8 mouse cellular contexts compared by ENCODE assay signal in the genomic region with DNA sequence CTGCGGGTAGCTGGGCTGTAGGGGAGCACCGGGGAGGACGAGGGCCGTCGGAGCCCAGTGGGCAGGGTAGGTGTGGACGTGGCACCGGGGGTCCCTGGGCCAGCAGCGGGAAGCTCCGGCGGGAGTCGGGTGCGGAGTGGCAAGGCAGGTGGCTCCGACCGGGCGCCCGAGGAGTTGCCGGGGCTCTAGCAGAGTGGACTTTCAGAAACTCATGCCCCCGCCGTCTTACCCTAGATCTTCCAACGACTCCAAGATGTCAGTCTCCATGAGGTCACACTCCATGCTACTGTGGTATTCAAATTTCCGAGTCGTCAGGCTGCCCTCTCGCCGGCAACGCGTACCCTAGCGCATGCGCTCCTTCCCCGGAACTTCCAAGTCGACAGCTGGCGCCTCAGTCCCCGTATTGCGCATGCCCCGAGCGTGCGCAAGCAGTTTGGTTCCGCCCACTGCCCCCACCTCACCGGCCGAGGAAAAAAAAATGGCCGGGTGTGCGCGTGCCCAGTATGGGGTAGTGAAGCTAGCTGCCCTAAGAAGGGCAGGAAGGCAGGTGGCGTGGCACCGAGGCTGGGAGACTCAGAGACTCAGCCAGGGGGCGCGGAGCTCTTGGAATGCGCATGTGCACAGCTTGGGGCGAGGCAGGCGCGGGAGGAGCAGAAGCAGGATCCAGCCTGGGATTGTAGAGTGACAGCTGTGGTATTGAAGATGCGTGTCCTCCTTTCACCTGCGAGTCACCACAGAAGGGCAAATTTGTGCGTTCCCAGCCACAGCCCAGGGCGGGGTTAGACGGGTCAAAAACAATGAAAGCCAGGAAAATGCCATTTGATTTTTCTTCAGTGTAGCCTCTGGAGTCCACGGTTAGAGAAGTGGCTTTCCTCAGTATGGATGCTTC. TPM values are rescaled to one million over a fixed set of nuclear protein-coding genes. Genes with fewer than 3 reads are reported as not detected.
DNase-seq lines count a peak whose midpoint lies in the region; ATAC-seq and TF ChIP-seq lines count a peak whose summit lies in the region.

A gene (minus strand): TSS at position 435 of the 889 bp plus-strand sequence.

- ATAC-seq in heart, embryonic 11.5 days (replicated peaks; ENCODE audit: insufficient number of reproducible peaks, low FRiP score, low TSS enrichment) = peak; percentile 99
- ATAC-seq in kidney, embryonic 16.5 days (ENCODE audit: low FRiP score, low TSS enrichment) = peak; percentile 99

- WGBS in heart, embryonic 11.5 days (ENCODE audit: insufficient replicate concordance) = 1% methylated on average over 56 of the region's 56 CpGs
- under 1% methylated on average over 56 of the region's 56 CpGs for WGBS in kidney, embryonic 16.5 days
- WGBS in liver, adult 2 months = under 1% methylated on average over 56 of the region's 56 CpGs

- H3K4me1 ChIP-seq in erythroblast, embryonic 14.5 days (ENCODE audit: control insufficient read depth) = peaks cover 24% of the 10 kb centered on the region
- peaks cover 5% of the 10 kb centered on the region; the same call in 1 of the 2 replicates for H3K4me1 ChIP-seq in heart, embryonic 11.5 days (ENCODE audit: control insufficient read depth, insufficient read depth, low read length)
- peaks cover 7% of the 10 kb centered on the region; the same call in 1 of the 2 replicates for H3K4me1 ChIP-seq in kidney, embryonic 16.5 days (ENCODE audit: insufficient read depth, low read length)
- H3K4me1 ChIP-seq in liver, adult 2 months (ENCODE audit: control insufficient read depth, insufficient read depth, low read length) = peaks cover 3% of the 10 kb centered on the region

- H3K36me3 ChIP-seq in C2C12 (ENCODE audit: control insufficient read depth, insufficient read depth) (peaks cover 11% of the 10 kb centered on the region), myocyte (ENCODE audit: control insufficient read depth, insufficient read depth) (peaks cover 4% of the 10 kb centered on the region)
- peaks cover 16% of the 10 kb centered on the region for H3K36me3 ChIP-seq in erythroblast, embryonic 14.5 days (ENCODE audit: control insufficient read depth)
- H3K36me3 ChIP-seq in heart, embryonic 11.5 days (ENCODE audit: control insufficient read depth, insufficient read depth, low read length) = peaks cover 8% of the 10 kb centered on the region; the same call in 1 of the 2 replicates
- peaks cover 9% of the 10 kb centered on the region; the same call in 1 of the 2 replicates for H3K36me3 ChIP-seq in kidney, embryonic 16.5 days (ENCODE audit: insufficient read depth, low read length)
- peaks cover 6% of the 10 kb centered on the region; the same call in 1 of the 2 replicates for H3K36me3 ChIP-seq in liver, adult 2 months (ENCODE audit: control insufficient read depth, insufficient read depth, low read length)
- H3K36me3 ChIP-seq in splenic B cell, adult 2 months (ENCODE audit: control insufficient read depth, insufficient read depth, low read length, poor library complexity, severe bottlenecking) = peaks cover 3% of the 10 kb centered on the region

- H3K9ac ChIP-seq in heart, embryonic 11.5 days (ENCODE audit: low read depth, low read length) = peak within 1 kb of the TSS; percentile 89
- H3K9ac ChIP-seq in kidney, embryonic 16.5 days (replicated peaks; ENCODE audit: low read length) = peak within 1 kb of the TSS; percentile 82
- H3K9ac ChIP-seq in liver, adult 2 months (ENCODE audit: low read depth, low read length) = peak within 1 kb of the TSS; percentile 91

- H3K4me3 ChIP-seq in C2C12 (ENCODE audit: insufficient read depth, poor library complexity, severe bottlenecking) = peak within 1 kb of the TSS; percentile 85
- peak within 1 kb of the TSS; percentile 96 for H3K4me3 ChIP-seq in erythroblast, embryonic 14.5 days (replicated peaks)
- H3K4me3 ChIP-seq in heart, embryonic 11.5 days (ENCODE audit: low read depth, low read length) = peak within 1 kb of the TSS; percentile 91
- peak within 1 kb of the TSS; percentile 90 for H3K4me3 ChIP-seq in kidney, embryonic 16.5 days (ENCODE audit: low read length)
- peak within 1 kb of the TSS; percentile 90 for H3K4me3 ChIP-seq in liver, adult 2 months (ENCODE audit: insufficient read depth, low read depth, low read length)
- peak within 1 kb of the TSS; percentile 70 for H3K4me3 ChIP-seq in myocyte

- peaks cover 48% of the 10 kb centered on the region for H3K79me2 ChIP-seq in C2C12 (ENCODE audit: control insufficient read depth, insufficient read depth)
- peaks cover 17% of the 10 kb centered on the region; the same call in 1 of the 2 replicates for H3K79me2 ChIP-seq in liver, adult 2 months (ENCODE audit: control insufficient read depth, insufficient read depth, low read length)
- peaks cover 46% of the 10 kb centered on the region for H3K79me2 ChIP-seq in myocyte (ENCODE audit: control insufficient read depth, insufficient read depth)

- H3K9me3 ChIP-seq in erythroblast, embryonic 14.5 days (ENCODE audit: control insufficient read depth, low read length) = no peaks in the 10 kb centered on the region
- no peaks in the 10 kb centered on the region for H3K9me3 ChIP-seq in heart, embryonic 11.5 days (replicated peaks; ENCODE audit: control insufficient read depth, low read length)
- no peaks in the 10 kb centered on the region for H3K9me3 ChIP-seq in kidney, embryonic 16.5 days (ENCODE audit: low read length)

- peak; percentile 68; the same call in 1 of the 2 replicates for TF ChIP-seq POLR2A in brain, embryonic 14.5 days (IDR thresholded peaks at IDR 0.05; ENCODE audit: borderline replicate concordance, extremely low read depth, insufficient read depth, insufficient read length, poor library complexity, severe bottlenecking)
- peak; percentile 83 for TF ChIP-seq POLR2A in liver, adult 2 months (IDR thresholded peaks at IDR 0.05; ENCODE audit: extremely low read depth, insufficient read depth, low read length)
- TF ChIP-seq POLR2A in myocyte (IDR thresholded peaks at IDR 0.05; ENCODE audit: insufficient read length, low read depth) = peak; percentile 80

- peaks cover 39% of the 10 kb centered on the region for H3K79me3 ChIP-seq in C2C12 (ENCODE audit: low read depth)

- peak within 1 kb of the TSS; percentile 50 for H3K27ac ChIP-seq in heart, embryonic 11.5 days (ENCODE audit: low read depth, low read length)
- H3K27ac ChIP-seq in kidney, embryonic 16.5 days (ENCODE audit: low read length) = peak within 1 kb of the TSS; percentile 70
- peak within 1 kb of the TSS; percentile 28 for H3K27ac ChIP-seq in liver, adult 2 months (replicated peaks; ENCODE audit: insufficient read depth, low read depth, low read length)

- no peak for TF ChIP-seq CTCF in C2C12 (IDR thresholded peaks at IDR 0.05; ENCODE audit: control insufficient read depth, insufficient read depth, insufficient read length)
- TF ChIP-seq CTCF in brain, embryonic 14.5 days (IDR thresholded peaks at IDR 0.05; ENCODE audit: borderline replicate concordance, extremely low read depth, insufficient read depth, insufficient read length) = peak; percentile 64; the same call in 1 of the 2 replicates
- TF ChIP-seq CTCF in liver, adult 2 months (IDR thresholded peaks at IDR 0.05; ENCODE audit: low read depth, low read length) = peak; percentile 78

- H3K27me3 ChIP-seq in C2C12 (ENCODE audit: control insufficient read depth, insufficient read depth, insufficient read length) (no peaks in the 10 kb centered on the region), myocyte (ENCODE audit: control insufficient read depth, insufficient read depth, insufficient read length) (no peaks in the 10 kb centered on the region)
- H3K27me3 ChIP-seq in erythroblast, embryonic 14.5 days (ENCODE audit: control insufficient read depth) = no peaks in the 10 kb centered on the region
- no peaks in the 10 kb centered on the region for H3K27me3 ChIP-seq in heart, embryonic 11.5 days (ENCODE audit: control insufficient read depth, insufficient read depth, low read length)
- no peaks in the 10 kb centered on the region for H3K27me3 ChIP-seq in kidney, embryonic 16.5 days (ENCODE audit: insufficient read depth, low read length)
- no peaks in the 10 kb centered on the region for H3K27me3 ChIP-seq in liver, adult 2 months (ENCODE audit: control insufficient read depth, insufficient read depth, low read length)
- no peaks in the 10 kb centered on the region for H3K27me3 ChIP-seq in splenic B cell, adult 2 months (ENCODE audit: control insufficient read depth, insufficient read depth, low read length, poor library complexity, severe bottlenecking)

- H3ac ChIP-seq in C2C12 (ENCODE audit: control insufficient read depth, insufficient read length, low read depth) (peak within 1 kb of the TSS; percentile 97), myocyte (ENCODE audit: control insufficient read depth, insufficient read length) (peak within 1 kb of the TSS; percentile 59)

- peak; percentile 100 for DNase-seq in brain, embryonic 14.5 days (ENCODE audit: low read depth)
- DNase-seq in liver, adult 2 months (ENCODE audit: extremely low read depth, low read depth, low spot score) = peak; percentile 89
- DNase-seq in splenic B cell, adult 2 months (ENCODE audit: low read depth, low spot score) = peak; percentile 100

- H3K4me2 ChIP-seq in heart, embryonic 11.5 days = peak within 1 kb of the TSS; percentile 89
- H3K4me2 ChIP-seq in kidney, embryonic 16.5 days (replicated peaks; ENCODE audit: low read depth, low read length) = peak within 1 kb of the TSS; percentile 79
- peak within 1 kb of the TSS; percentile 99 for H3K4me2 ChIP-seq in myocyte (ENCODE audit: low read depth)

TF ChIP-seq in C2C12, 6 proteins besides CTCF, POLR2A, EP300 and RAD21 (continues in another document):
- TF ChIP-seq MAX (IDR thresholded peaks at IDR 0.05) (peak; percentile 77), FOSL1 (IDR thresholded peaks at IDR 0.05; ENCODE audit: insufficient read depth, low read length, poor library complexity, severe bottlenecking) (no peak), USF1 (IDR thresholded peaks at IDR 0.05; ENCODE audit: low read depth) (no peak), MYOG (IDR thresholded peaks at IDR 0.05; ENCODE audit: control insufficient read depth, extremely low read depth, insufficient read length) (no peak)

TF ChIP-seq in myocyte, 11 proteins besides CTCF, POLR2A, EP300 and RAD21 (continues in another document):
- peak; percentile 7 to 79 (median 77) for TF ChIP-seq MYOD1 (IDR thresholded peaks at IDR 0.05; ENCODE audit: control insufficient read depth in 1 of 3, insufficient read length in 2 of 3, low read depth in 2 of 3)
- TF ChIP-seq E2F4 (IDR thresholded peaks at IDR 0.05; ENCODE audit: insufficient read depth) = no peak
- TF ChIP-seq POLR2AphosphoS2 (IDR thresholded peaks at IDR 0.05; ENCODE audit: insufficient read length, low read depth) = peak; percentile 88
- peak; percentile 66 for TF ChIP-seq SRF (IDR thresholded peaks at IDR 0.05; ENCODE audit: control insufficient read depth, insufficient read length, low read depth)

RNA-seq across cellular contexts. Expression of the gene that starts here (rescaled TPM):
- polyA plus RNA-seq in C2C12 (2012; fragmentation: generic; extraction: Trizol) (30.1 TPM), myocyte (2012; fragmentation: generic; extraction: Trizol) (27.9 TPM)
- 40.4 and 47.8 TPM in 2 replicates for polyA plus RNA-seq in brain, embryonic 14.5 days (2012; rRNA removed)
- 0.77 and 0.92 TPM in 2 replicates for polyA plus RNA-seq in erythroblast, embryonic 14.5 days (2012)
- 9.2 TPM in 2 replicates for polyA plus RNA-seq in heart, embryonic 11.5 days (2014; fragmentation: Nextera tagmentation; extraction: Ambion mirVana)
- polyA plus RNA-seq in kidney, embryonic 16.5 days (2015; fragmentation: Nextera tagmentation; extraction: Ambion mirVana) = 23.0 and 25.0 TPM in 2 replicates
- 11.8 and 12.7 TPM in 2 replicates for total RNA-seq in liver, adult 2 months (2014; rRNA removed)
- 6.1 and 7.6 TPM in 2 replicates for polyA plus RNA-seq in liver, adult 2 months (2012; rRNA removed)

Comparison
In these comparisons a context has a peak if more than half of its experiments do, and no peak if none do; other contexts are left out.
1. Peak in every context shown above with its lines: DNase-seq, ATAC-seq, H3K4me3 ChIP-seq and H3K27ac ChIP-seq.